Mouse (Mus musculus) liver, embryonic 11.5 days (tissue): ENCODE measurements around the gene Tdrd5. TPM values are rescaled to one million over a fixed set of nuclear protein-coding genes. Genes with fewer than 3 reads are reported as not detected.
"Not testable (repeated sequence)": the region's sequence is repeated elsewhere in the genome, so short reads cannot be mapped to it uniquely, and the experiment has no call there.

Experiments used
- ATAC-seq: fragments of 200-750 bp; cut with Nextera tagmentation; replicated peaks from 2 replicates; pipeline ENCODE4 v1.8.0; 2017; ENCODE audit warnings: moderate number of reproducible peaks, mild to moderate bottlenecking, moderate TSS enrichment, moderate library complexity; ENCODE audit not compliant: low FRiP score
- DNase-seq: peaks from one replicate; pipeline ENCODE4 v3.0.0-alpha.2; 2017; ENCODE audit warnings: low spot score
- H3K27ac ChIP-seq: fragments of 300-500 bp; sonication (generic); 2 replicates; pipeline ENCODE4 v1.5.1; 2014; ENCODE audit warnings: mild to moderate bottlenecking, low read depth, low read length, control low read depth
- H3K27me3 ChIP-seq: fragments of 300-500 bp; sonication (generic); replicated peaks from 2 replicates; pipeline ENCODE4 v1.6.1; 2014; ENCODE audit warnings: low read length, mixed read lengths; ENCODE audit not compliant: control insufficient read depth, insufficient read depth
- H3K36me3 ChIP-seq: fragments of 300-500 bp; sonication (generic); 2 replicates; pipeline ENCODE4 v1.6.1; 2014; ENCODE audit warnings: mild to moderate bottlenecking, low read length, moderate library complexity, mixed read lengths; ENCODE audit not compliant: control insufficient read depth, insufficient read depth
- H3K4me1 ChIP-seq: fragments of 300-500 bp; sonication (generic); replicated peaks from 2 replicates; pipeline ENCODE4 v1.6.1; 2014; ENCODE audit warnings: low read length, mixed read lengths; ENCODE audit not compliant: control insufficient read depth, insufficient read depth
- H3K4me2 ChIP-seq: fragments of 300-500 bp; sonication (generic); 2 replicates; pipeline ENCODE4 v1.6.1; 2014; ENCODE audit warnings: mild to moderate bottlenecking, control low read depth, moderate library complexity
- H3K4me3 ChIP-seq: fragments of 300-500 bp; sonication (generic); 2 replicates; pipeline ENCODE4 v1.5.1; 2014; ENCODE audit warnings: low read depth, low read length, control low read depth
- H3K9ac ChIP-seq: fragments of 300-500 bp; sonication (generic); 2 replicates; pipeline ENCODE4 v1.6.1; 2014; ENCODE audit warnings: low read depth, low read length, control low read depth
- H3K9me3 ChIP-seq: fragments of 300-500 bp; sonication (generic); 2 replicates; pipeline ENCODE4 v1.6.1; 2016; ENCODE audit warnings: low read length, inconsistent platforms, mixed read lengths; ENCODE audit not compliant: control insufficient read depth
- WGBS: fragments of 180-500 bp; shearing (Covaris S2); extraction: QIAGEN DNeasy Blood & Tissue Kit; methylation state at CpG from one replicate; pipeline ENCODE4 v1.1.7; 2014; 5-methylcytosine and 5-hydroxymethylcytosine counted together
- polyA plus RNA-seq: library from polyadenylated mRNA; unstranded; fragments of >200 nt; fragmentation: Nextera tagmentation; extraction: Ambion mirVana; gene quantifications from 2 replicates; pipeline ENCODE4 v1.2.1, GENCODE M21; 2014

Gene Tdrd5
- polyA plus RNA-seq, 1 experiment from 2014 or later, result 0.44 TPM

GRCm38 (mm10) chr1:156271654-156272053 is 31.8 kb downstream of the Tdrd5 start:
- 52% methylated on average over 5 of the region's 5 CpGs for WGBS
- no peak overlapping the region for H3K9ac ChIP-seq
- H3K4me2 ChIP-seq, result no peak overlapping the region
- H3K27ac ChIP-seq, result no peak overlapping the region
- no peak overlapping the region for H3K4me3 ChIP-seq
- no peaks in the 10 kb centered on the region for H3K27me3 ChIP-seq
- H3K9me3 ChIP-seq, result no peaks in the 10 kb centered on the region
- no peaks in the 10 kb centered on the region for H3K4me1 ChIP-seq
- no peaks in the 10 kb centered on the region for H3K36me3 ChIP-seq
- DNase-seq (no peak), ATAC-seq (no peak)

- no peak for ATAC-seq
- WGBS, result 80% methylated on average over 9 of the region's 9 CpGs
- no peaks in the 10 kb centered on the region for H3K4me1 ChIP-seq
Measured at GRCm38 (mm10) chr1:156270471-156270870, 33.0 kb downstream of the Tdrd5 start.

GRCm38 (mm10) chr1:156268546-156268945 is 34.9 kb downstream of the Tdrd5 start:
- not testable (repeated sequence) for H3K36me3 ChIP-seq, H3K4me2 ChIP-seq, DNase-seq, ATAC-seq, H3K4me3 ChIP-seq, H3K27me3 ChIP-seq, H3K9me3 ChIP-seq, H3K9ac ChIP-seq, H3K4me1 ChIP-seq, H3K27ac ChIP-seq
- 42% methylated on average over 3 of the region's 3 CpGs for WGBS

More at GRCm38 (mm10) chr1:156270471-156270870, 33.0 kb downstream of the Tdrd5 start:
- no peaks in the 10 kb centered on the region for H3K27me3 ChIP-seq
- H3K9ac ChIP-seq, result no peak overlapping the region
- H3K4me2 ChIP-seq, result no peak overlapping the region
- no peak for DNase-seq
- no peak overlapping the region for H3K27ac ChIP-seq
- no peaks in the 10 kb centered on the region for H3K36me3 ChIP-seq
- H3K9me3 ChIP-seq, result no peaks in the 10 kb centered on the region
- no peak overlapping the region for H3K4me3 ChIP-seq

GRCm38 (mm10) chr1:156263946-156264345 is 39.5 kb downstream of the Tdrd5 start:
- H3K27ac ChIP-seq, result no peak overlapping the region
- no peak overlapping the region for H3K9ac ChIP-seq
- DNase-seq (no peak), ATAC-seq (no peak)
- H3K36me3 ChIP-seq, result no peaks in the 10 kb centered on the region
- no peak overlapping the region for H3K4me2 ChIP-seq
- H3K4me3 ChIP-seq, result no peak overlapping the region
- 85% methylated on average over 8 of the region's 8 CpGs for WGBS
- no peaks in the 10 kb centered on the region for H3K27me3 ChIP-seq
- H3K9me3 ChIP-seq, result no peaks in the 10 kb centered on the region
- no peaks in the 10 kb centered on the region for H3K4me1 ChIP-seq

- Histone ChIP-seq H3K27ac (no peak overlapping the region), H3K9ac (no peak overlapping the region), H3K4me1 (no peaks in the 10 kb centered on the region), H3K27me3 (no peaks in the 10 kb centered on the region), H3K4me3 (no peak overlapping the region), H3K36me3 (no peaks in the 10 kb centered on the region), H3K9me3 (no peaks in the 10 kb centered on the region), H3K4me2 (no peak overlapping the region)
- DNase-seq, result no peak
- 57% methylated on average over 2 of the region's 2 CpGs for WGBS
- no peak for ATAC-seq
Measured at GRCm38 (mm10) chr1:156263352-156263751, 40.1 kb downstream of the Tdrd5 start.

- Histone ChIP-seq H3K4me1 (no peaks in the 10 kb centered on the region), H3K27me3 (no peaks in the 10 kb centered on the region), H3K4me3 (no peak overlapping the region), H3K4me2 (no peak overlapping the region), H3K36me3 (no peaks in the 10 kb centered on the region), H3K27ac (no peak overlapping the region), H3K9me3 (no peaks in the 10 kb centered on the region), H3K9ac (no peak overlapping the region)
- ATAC-seq (no peak), DNase-seq (no peak)
- WGBS, result 81% methylated on average over 4 of the region's 4 CpGs
Measured at GRCm38 (mm10) chr1:156254866-156255265, 48.6 kb downstream of the Tdrd5 start.

GRCm38 (mm10) chr1:156251096-156251495 is 52.4 kb downstream of the Tdrd5 start:
- not testable (repeated sequence) for H3K27ac ChIP-seq, H3K4me1 ChIP-seq, H3K36me3 ChIP-seq, H3K27me3 ChIP-seq, H3K4me2 ChIP-seq, DNase-seq, H3K4me3 ChIP-seq, H3K9me3 ChIP-seq, H3K9ac ChIP-seq, ATAC-seq
- WGBS, result 77% methylated on average over 4 of the region's 4 CpGs

GRCm38 (mm10) chr1:156247893-156248292 is 55.6 kb downstream of the Tdrd5 start:
- WGBS, result 72% methylated on average over 3 of the region's 3 CpGs
- Histone ChIP-seq H3K4me2 (no peak overlapping the region), H3K9ac (no peak overlapping the region), H3K27ac (no peak overlapping the region), H3K27me3 (no peaks in the 10 kb centered on the region), H3K4me3 (no peak overlapping the region), H3K36me3 (no peaks in the 10 kb centered on the region), H3K4me1 (no peaks in the 10 kb centered on the region), H3K9me3 (no peaks in the 10 kb centered on the region)
- DNase-seq, result no peak
- no peak for ATAC-seq

GRCm38 (mm10) chr1:156241713-156242348 is 61.6 kb downstream of the Tdrd5 start:
- Histone ChIP-seq H3K36me3 (no peaks in the 10 kb centered on the region), H3K9ac (no peak overlapping the region), H3K27ac (no peak overlapping the region), H3K4me3 (no peak overlapping the region), H3K4me1 (no peaks in the 10 kb centered on the region), H3K9me3 (no peaks in the 10 kb centered on the region), H3K27me3 (no peaks in the 10 kb centered on the region), H3K4me2 (no peak overlapping the region)
- WGBS, result 7% methylated on average over 14 of the region's 14 CpGs
- ATAC-seq (peak; percentile 54; the same call in 1 of the 2 replicates), DNase-seq (peak; percentile 52)
